Mouse (Mus musculus) liver, embryonic 14.5 days (tissue): ENCODE measurements around the gene Siae.

Experiments used
- CTCF ChIP-seq: IDR thresholded peaks from 2 replicates; pipeline ENCODE4 v1.5.1; 2016; ENCODE audit warnings: antibody characterized with exemption, low read depth, control low read depth
- EP300 ChIP-seq: IDR thresholded peaks from 2 replicates; pipeline ENCODE4 v1.6.1; 2016; ENCODE audit warnings: antibody characterized with exemption, low read depth

GRCm38 (mm10) chr9:37552536-37553293, 2.8 kb upstream of the Siae start, which contains the start of gene Nrgn:
- TF ChIP-seq CTCF (no peak), EP300 (no peak)
